ENCODE assay signal across 7 mouse cellular contexts in the genomic region with DNA sequence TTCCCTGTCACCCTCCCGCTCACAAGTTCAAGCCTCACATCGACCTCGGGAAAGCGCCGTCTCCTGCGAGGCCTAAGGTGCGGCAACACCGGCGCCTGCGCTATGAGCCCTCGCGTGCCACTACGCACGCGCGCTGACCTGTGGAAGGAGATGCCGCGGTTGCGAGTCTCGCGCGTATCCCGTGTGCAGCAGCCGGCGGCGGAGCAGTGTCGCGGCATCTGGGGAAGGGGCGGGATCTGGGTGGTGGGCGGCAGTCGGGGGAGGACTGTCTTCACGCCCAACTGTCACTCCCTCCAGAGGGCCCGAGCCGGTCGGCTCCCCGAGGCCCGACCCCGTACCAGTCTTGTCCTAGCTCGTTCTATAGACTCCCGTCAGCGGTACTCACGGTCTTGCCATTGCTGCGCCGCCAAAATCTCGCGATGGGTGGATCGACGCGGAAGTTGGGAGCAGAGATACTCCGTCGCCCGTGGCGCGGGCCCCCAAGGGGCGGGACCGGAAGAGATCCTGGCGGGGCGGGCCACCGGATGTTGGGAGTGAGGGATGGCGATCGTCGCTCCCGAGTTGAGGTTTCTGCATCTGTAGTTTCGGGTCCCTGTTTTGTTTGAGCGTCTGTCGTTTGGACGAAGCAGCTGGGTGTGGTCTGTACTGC. TPM values are rescaled to one million over a fixed set of nuclear protein-coding genes. Genes with fewer than 3 reads are reported as not detected.
DNase-seq lines count a peak whose midpoint lies in the region; ATAC-seq lines count a peak whose summit lies in the region.

A gene (minus strand): TSS at position 497 of the 649 bp plus-strand sequence.

- peak; percentile 93 for ATAC-seq in embryonic facial prominence, embryonic 11.5 days (replicated peaks; ENCODE audit: insufficient number of reproducible peaks, low FRiP score, low TSS enrichment, low read depth)
- peak; percentile 94 for ATAC-seq in limb, embryonic 11.5 days (ENCODE audit: insufficient number of reproducible peaks, low FRiP score, low TSS enrichment, low read depth)
- ATAC-seq in midbrain, embryonic 14.5 days (ENCODE audit: low FRiP score, low TSS enrichment) = peak; percentile 96

- no peaks in the 10 kb centered on the region for H3K27me3 ChIP-seq in embryonic facial prominence, embryonic 11.5 days (ENCODE audit: control insufficient read depth, insufficient read depth, low read length)
- H3K27me3 ChIP-seq in limb, embryonic 11.5 days (ENCODE audit: control insufficient read depth, insufficient read depth, low read length) = no peaks in the 10 kb centered on the region
- no peaks in the 10 kb centered on the region for H3K27me3 ChIP-seq in midbrain, embryonic 14.5 days (ENCODE audit: control insufficient read depth, insufficient read depth, low read length)

- DNase-seq in adrenal gland, postnatal 14 days = peak; percentile 99
- DNase-seq in embryonic facial prominence, embryonic 11.5 days (ENCODE audit: low spot score) = peak; percentile 99
- DNase-seq in heart, adult 11 months = peak; percentile 100
- peak; percentile 97 for DNase-seq in kidney, adult 18-20 months
- DNase-seq in limb, embryonic 11.5 days (ENCODE audit: low spot score) = peak; percentile 99
- DNase-seq in midbrain, embryonic 14.5 days = peak; percentile 100
- peak; percentile 92 for DNase-seq in spleen, adult 18-20 months

- no peaks in the 10 kb centered on the region for H3K4me1 ChIP-seq in embryonic facial prominence, embryonic 11.5 days (ENCODE audit: control insufficient read depth, insufficient read depth, low read length)
- peaks cover 4% of the 10 kb centered on the region; the same call in 1 of the 2 replicates for H3K4me1 ChIP-seq in limb, embryonic 11.5 days (ENCODE audit: control insufficient read depth, insufficient read depth, low read length)
- peaks cover 14% of the 10 kb centered on the region for H3K4me1 ChIP-seq in midbrain, embryonic 14.5 days (ENCODE audit: control insufficient read depth, insufficient read depth, low read length)

- under 1% methylated on average over 67 of the region's 67 CpGs for WGBS in embryonic facial prominence, embryonic 11.5 days
- WGBS in limb, embryonic 11.5 days = under 1% methylated on average over 65 of the region's 67 CpGs
- WGBS in midbrain, embryonic 14.5 days = under 1% methylated on average over 67 of the region's 67 CpGs

- peak within 1 kb of the TSS; percentile 83 for H3K9ac ChIP-seq in embryonic facial prominence, embryonic 11.5 days (replicated peaks; ENCODE audit: low read length)
- H3K9ac ChIP-seq in limb, embryonic 11.5 days (ENCODE audit: low read length) = peak within 1 kb of the TSS; percentile 82
- peak within 1 kb of the TSS; percentile 71 for H3K9ac ChIP-seq in midbrain, embryonic 14.5 days (replicated peaks; ENCODE audit: low read length)

- no peaks in the 10 kb centered on the region for H3K9me3 ChIP-seq in embryonic facial prominence, embryonic 11.5 days (replicated peaks; ENCODE audit: control insufficient read depth, low read length)
- no peaks in the 10 kb centered on the region for H3K9me3 ChIP-seq in limb, embryonic 11.5 days (ENCODE audit: control insufficient read depth, low read length)
- H3K9me3 ChIP-seq in midbrain, embryonic 14.5 days (ENCODE audit: control insufficient read depth, low read length) = no peaks in the 10 kb centered on the region

- H3K36me3 ChIP-seq in embryonic facial prominence, embryonic 11.5 days (replicated peaks; ENCODE audit: control insufficient read depth, insufficient read depth, low read depth, low read length) = peaks cover 6% of the 10 kb centered on the region
- H3K36me3 ChIP-seq in limb, embryonic 11.5 days (ENCODE audit: control insufficient read depth, insufficient read depth, low read length) = peaks cover 16% of the 10 kb centered on the region
- peaks cover 31% of the 10 kb centered on the region for H3K36me3 ChIP-seq in midbrain, embryonic 14.5 days (ENCODE audit: control insufficient read depth, insufficient read depth, low read length)

- H3K4me3 ChIP-seq in embryonic facial prominence, embryonic 11.5 days (ENCODE audit: low read depth, low read length) = peak within 1 kb of the TSS; percentile 69
- peak within 1 kb of the TSS; percentile 67 for H3K4me3 ChIP-seq in limb, embryonic 11.5 days (ENCODE audit: low read depth, low read length)
- H3K4me3 ChIP-seq in midbrain, embryonic 14.5 days (replicated peaks; ENCODE audit: low read depth, low read length) = peak within 1 kb of the TSS; percentile 66

- peak within 1 kb of the TSS; percentile 78 for H3K27ac ChIP-seq in embryonic facial prominence, embryonic 11.5 days (replicated peaks; ENCODE audit: low read depth, low read length)
- peak within 1 kb of the TSS; percentile 91 for H3K27ac ChIP-seq in limb, embryonic 11.5 days (replicated peaks; ENCODE audit: low read depth, low read length)
- peak within 1 kb of the TSS; percentile 98 for H3K27ac ChIP-seq in midbrain, embryonic 14.5 days (replicated peaks; ENCODE audit: low read depth, low read length)

- peak within 1 kb of the TSS; percentile 92 for H3K4me2 ChIP-seq in embryonic facial prominence, embryonic 11.5 days (ENCODE audit: low read depth, low read length)
- peak within 1 kb of the TSS; percentile 92 for H3K4me2 ChIP-seq in limb, embryonic 11.5 days (ENCODE audit: low read depth, severe bottlenecking)
- peak within 1 kb of the TSS; percentile 82 for H3K4me2 ChIP-seq in midbrain, embryonic 14.5 days (ENCODE audit: low read length)

RNA-seq across cellular contexts. Expression of the gene that starts here (rescaled TPM):
- total RNA-seq in adrenal gland, postnatal 14 days (2021) = 29.4 and 33.3 TPM in 2 replicates
- 47.6 and 50.0 TPM in 2 replicates for polyA plus RNA-seq in embryonic facial prominence, embryonic 11.5 days (2014; fragmentation: Nextera tagmentation; extraction: Ambion mirVana)
- polyA plus RNA-seq in limb, embryonic 11.5 days (2014; fragmentation: Nextera tagmentation; extraction: Ambion mirVana) = 49.1 and 58.7 TPM in 2 replicates
- 59.5 and 62.1 TPM in 2 replicates for polyA plus RNA-seq in midbrain, embryonic 14.5 days (2014; fragmentation: Nextera tagmentation; extraction: Ambion mirVana)

Comparison
In these comparisons a context has a peak if more than half of its experiments do, and no peak if none do; other contexts are left out.
1. Peak in every context shown above with its lines: DNase-seq, ATAC-seq, H3K4me3 ChIP-seq and H3K27ac ChIP-seq.